Mouse (Mus musculus): ENCODE data around the gene H2afj.

H2afj gene

DNA sequence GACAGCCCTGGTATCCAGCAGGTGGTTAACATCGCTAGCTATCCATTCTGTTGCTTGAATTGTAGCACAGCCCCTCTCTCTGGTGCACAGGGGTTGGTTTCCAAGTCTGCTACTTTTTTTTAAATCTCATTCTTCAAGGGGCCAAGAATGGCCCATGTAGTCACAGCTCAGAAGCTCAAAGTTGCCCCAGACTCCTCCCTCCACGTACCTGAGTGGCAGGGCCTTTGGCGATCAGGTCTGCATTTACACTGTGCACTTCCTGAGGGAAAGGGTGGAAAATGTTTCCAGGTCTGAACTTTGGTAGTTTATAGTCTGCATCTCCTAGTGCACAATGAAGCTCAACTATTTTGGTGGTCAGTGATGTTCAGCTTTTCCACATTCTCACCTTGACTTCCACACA, 39.2 kb downstream of the H2afj start:
- no peak for DNase-seq (ENCODE audit: low spot score)

GRCm38 (mm10) chr6:136847790-136848189, 39.7 kb downstream of the H2afj start:
- peak; percentile 62 for DNase-seq (ENCODE audit: low spot score)

DNA sequence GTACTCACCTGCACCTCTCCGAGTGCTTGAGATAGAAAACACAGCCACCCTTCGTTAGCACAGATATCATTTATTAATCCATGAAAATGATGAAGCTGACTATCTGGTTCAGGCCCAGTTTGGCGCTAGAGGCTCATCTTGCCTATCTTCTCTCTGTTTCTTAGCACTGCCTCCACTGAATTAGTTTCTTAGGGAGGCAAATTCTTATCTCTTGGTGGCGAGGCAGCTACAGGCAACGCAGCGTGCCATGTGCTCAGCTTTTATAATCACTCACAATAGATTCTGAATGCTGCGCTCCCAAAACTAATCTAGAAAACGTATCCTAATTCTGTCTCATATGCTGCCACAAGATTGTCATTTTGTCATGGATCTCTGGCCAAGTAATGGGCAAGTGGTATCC, 40.4 kb downstream of the H2afj start:
- DNase-seq (ENCODE audit: low spot score): no peak

DNA sequence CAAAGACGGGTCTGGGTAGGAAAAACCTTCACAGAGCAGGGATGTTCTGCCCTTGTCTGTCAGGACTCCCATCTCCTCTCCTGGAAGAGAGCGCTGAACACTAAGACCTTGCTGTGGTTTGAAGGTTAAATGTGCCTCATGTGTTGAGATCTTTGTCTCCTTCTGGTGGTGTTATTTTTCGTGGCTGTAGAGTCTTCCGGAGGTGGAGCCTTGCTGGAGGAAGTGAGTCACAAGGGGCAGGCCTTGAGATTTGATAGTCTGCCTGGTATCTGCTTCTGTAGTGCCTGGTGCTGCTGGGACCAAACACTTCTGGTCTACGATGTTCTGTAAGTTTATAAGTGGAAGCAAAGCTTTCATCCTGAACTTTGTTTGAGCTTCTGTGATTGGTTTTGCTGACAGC, 40.9 kb downstream of the H2afj start:
- DNase-seq (ENCODE audit: low spot score): no peak

GRCm38 (mm10) chr6:136850267-136850666, 42.2 kb downstream of the H2afj start:
- DNase-seq (ENCODE audit: low spot score): no peak

- DNase-seq (ENCODE audit: low spot score): no peak
Measured at GRCm38 (mm10) chr6:136852348-136852747, 44.3 kb downstream of the H2afj start.

DNA sequence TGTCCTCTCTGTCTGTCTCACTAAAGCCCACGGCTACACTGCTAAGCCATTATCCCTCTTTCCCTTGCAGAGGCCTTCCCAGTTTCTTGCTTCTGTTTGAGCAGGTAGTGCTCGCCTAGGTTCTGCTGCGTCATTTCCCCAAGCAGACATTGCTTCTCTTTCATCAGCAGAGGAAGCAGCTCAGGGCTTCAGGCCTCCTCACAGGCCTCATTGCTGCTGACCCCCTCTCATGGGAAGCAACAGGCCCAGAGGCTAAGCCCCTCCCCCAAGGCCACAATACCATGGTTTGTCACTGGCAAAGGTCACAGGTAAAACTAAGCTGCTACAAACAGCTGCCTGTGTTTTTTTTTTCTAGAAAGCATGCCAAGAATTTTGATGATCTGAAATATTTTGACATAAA, 44.7 kb downstream of the H2afj start:
- no peak for DNase-seq (ENCODE audit: low spot score)

DNA sequence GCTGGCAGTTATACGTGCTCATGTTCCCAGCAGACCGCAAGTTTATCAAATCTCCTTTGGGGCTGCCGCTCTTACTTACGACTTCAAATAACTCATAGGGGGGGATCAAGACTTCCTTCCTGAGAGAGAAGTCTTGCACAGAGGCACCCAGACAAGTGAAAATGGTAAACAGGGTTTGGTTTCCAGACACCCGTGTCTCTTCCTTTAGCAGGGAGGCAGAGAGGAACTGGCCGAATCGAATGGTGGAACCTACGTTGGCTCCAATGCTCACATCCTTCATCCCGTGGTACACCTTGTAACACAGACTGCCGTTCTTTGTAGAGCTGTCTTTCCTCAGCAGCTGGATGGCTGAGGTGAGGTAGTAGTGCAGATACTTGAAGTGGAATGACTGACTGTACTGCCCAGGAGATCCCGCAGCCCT, 46.3 kb downstream of the H2afj start:
- DNase-seq (ENCODE audit: low spot score): no peak

GRCm38 (mm10) chr6:136855183-136855582, 47.1 kb downstream of the H2afj start:
- DNase-seq (ENCODE audit: low spot score): no peak

- DNase-seq (ENCODE audit: low spot score): no peak
Measured at GRCm38 (mm10) chr6:136856071-136856636, 48.1 kb downstream of the H2afj start.

GRCm38 (mm10) chr6:136857186-136857872, 49.3 kb downstream of the H2afj start, which contains the start of gene Art4:
Art4 (minus strand) TSS chr6:136857733.
- peak; percentile 57 for DNase-seq (ENCODE audit: low spot score)

DNA sequence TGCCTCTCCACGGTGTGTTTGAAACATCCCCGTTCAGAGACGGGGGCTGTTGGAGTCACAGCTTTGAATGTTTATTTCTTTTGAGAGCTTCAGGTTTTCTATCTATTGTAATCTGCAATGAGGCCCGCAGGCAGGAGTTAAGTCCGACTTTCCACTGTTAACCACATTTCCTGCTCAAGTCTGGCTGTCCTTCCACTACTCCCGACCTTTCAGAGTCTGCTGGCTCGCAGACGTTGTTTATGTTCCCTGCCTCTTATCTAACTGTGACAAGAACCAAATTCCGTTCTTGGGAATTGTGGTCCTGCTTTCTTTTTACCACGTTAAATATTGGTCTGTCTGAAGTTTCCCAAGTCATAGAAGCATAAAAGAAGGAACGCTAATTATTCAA, 49.8 kb downstream of the H2afj start:
- DNase-seq (ENCODE audit: low spot score): peak; percentile 44

GRCm38 (mm10) chr6:136858420-136858819, 50.4 kb downstream of the H2afj start:
- no peak for DNase-seq (ENCODE audit: low spot score)

Data from ovary, postnatal 36 days (tissue).